Mouse (Mus musculus) retina, adult 2 months (tissue): ENCODE results near the gene Pde1a.
"Not testable (repeated sequence)": the region's sequence is repeated elsewhere in the genome, so short reads cannot be mapped to it uniquely, and the experiment has no call there.

ENCODE experiments used
- DNase-seq: peaks from one replicate; pipeline ENCODE4 v3.0.0-alpha.2; 2012; ENCODE audit warnings: low read depth, low spot score

Gene Pde1a

GRCm38 (mm10) chr2:79964964-79965363 lies 164.3 kb downstream of the Pde1a start:
- DNase-seq = no peak

- no peak for DNase-seq
Observed at GRCm38 (mm10) chr2:79961421-79961820, 167.8 kb downstream of the Pde1a start.

GRCm38 (mm10) chr2:79957659-79958340 lies 171.5 kb downstream of the Pde1a start:
- no peak for DNase-seq

GRCm38 (mm10) chr2:79945898-79946675 lies 183.2 kb downstream of the Pde1a start:
- no peak for DNase-seq

- no peak for DNase-seq
Observed at GRCm38 (mm10) chr2:79934660-79935059, 194.6 kb downstream of the Pde1a start.

GRCm38 (mm10) chr2:79922356-79922755 lies 206.9 kb downstream of the Pde1a start:
- no peak for DNase-seq

- DNase-seq = no peak
Observed at GRCm38 (mm10) chr2:79921375-79921774, 207.9 kb downstream of the Pde1a start.

- DNase-seq = no peak
Observed at GRCm38 (mm10) chr2:79920438-79920837, 208.8 kb downstream of the Pde1a start.

GRCm38 (mm10) chr2:79901841-79902510 lies 227.3 kb downstream of the Pde1a start:
- DNase-seq = no peak

GRCm38 (mm10) chr2:79898522-79898921 lies 230.7 kb downstream of the Pde1a start:
- DNase-seq = no peak

- DNase-seq = no peak
Observed at GRCm38 (mm10) chr2:79892829-79893228, 236.4 kb downstream of the Pde1a start.

- DNase-seq = no peak
Observed at GRCm38 (mm10) chr2:79891760-79892570, 237.3 kb downstream of the Pde1a start.

GRCm38 (mm10) chr2:79890726-79891125 lies 238.5 kb downstream of the Pde1a start:
- no peak for DNase-seq

- no peak for DNase-seq
Observed at GRCm38 (mm10) chr2:79883631-79884350, 245.5 kb downstream of the Pde1a start.

GRCm38 (mm10) chr2:79883210-79883609 lies 246.0 kb downstream of the Pde1a start:
- no peak for DNase-seq

GRCm38 (mm10) chr2:79865275-79865999 lies 263.8 kb downstream of the Pde1a start:
- DNase-seq = peak; percentile 16

- DNase-seq = no peak
Observed at GRCm38 (mm10) chr2:79856874-79857273, 272.4 kb downstream of the Pde1a start.

- not testable (repeated sequence) for DNase-seq
Observed at GRCm38 (mm10) chr2:79847396-79847795, 281.9 kb downstream of the Pde1a start.

- DNase-seq = no peak
Observed at GRCm38 (mm10) chr2:79839513-79839912, 289.7 kb downstream of the Pde1a start.

GRCm38 (mm10) chr2:79839090-79839489 lies 290.2 kb downstream of the Pde1a start:
- DNase-seq = no peak
